Mouse (Mus musculus) MEL (cell line): ENCODE results near the gene Tmem50a. TPM values are rescaled to one million over a fixed set of nuclear protein-coding genes. Genes with fewer than 3 reads are reported as not detected.
A peak's percentile ranks its signal among the peaks of the same experiment; 100 is the strongest.

ENCODE experiments used
- DNase-seq: peaks from one replicate; pipeline ENCODE4 v3.0.0; 2011; ENCODE audit warnings: low read depth, low spot score
- H3K27ac ChIP-seq: 2 replicates; pipeline ENCODE4 v1.5.1; 2012; ENCODE audit warnings: low read depth, mild to moderate bottlenecking, control low read depth, low read length, moderate library complexity; ENCODE audit not compliant: control insufficient read depth
- H3K27me3 ChIP-seq, 2 experiments: fragments of 150-350 bp in 1 of 2; sonication (generic) in 1 of 2; 2 replicates each; pipeline ENCODE4 v1.6.1; 2012; ENCODE audit warnings: low read length in 2 of 2, mild to moderate bottlenecking in 2 of 2, improper control_type of control experiment in 1 of 2, moderate library complexity in 1 of 2; ENCODE audit not compliant: insufficient read depth in 2 of 2, control insufficient read depth in 1 of 2
- H3K36me3 ChIP-seq, 2 experiments: 2 replicates each; pipeline ENCODE4 v1.6.1; 2012 to 2014; ENCODE audit warnings: low read length in 2 of 2, improper control_type of control experiment in 1 of 2, inconsistent platforms in 1 of 2, mild to moderate bottlenecking in 1 of 2; ENCODE audit not compliant: insufficient read depth in 2 of 2, control insufficient read depth in 1 of 2
- H3K4me1 ChIP-seq, 2 experiments: fragments of 150-350 bp in 1 of 2; sonication (generic) in 1 of 2; 2 replicates each; pipeline ENCODE4 v1.6.1; 2012; ENCODE audit warnings: low read length in 2 of 2, improper control_type of control experiment in 1 of 2, mild to moderate bottlenecking in 1 of 2; ENCODE audit not compliant: insufficient read depth in 2 of 2, control insufficient read depth in 1 of 2
- H3K4me3 ChIP-seq, 2 experiments: fragments of 150-350 bp in 1 of 2; sonication (generic) in 1 of 2; 2 replicates each; pipeline ENCODE4 v1.5.1; 2012; ENCODE audit warnings: low read depth in 2 of 2, low read length in 2 of 2, mild to moderate bottlenecking in 2 of 2, moderate library complexity in 2 of 2, control low read depth in 1 of 2, improper control_type of control experiment in 1 of 2; ENCODE audit not compliant: control insufficient read depth in 1 of 2, insufficient read depth in 1 of 2
- H3K79me2 ChIP-seq: 2 replicates; pipeline ENCODE4 v1.6.1; 2012; ENCODE audit warnings: mild to moderate bottlenecking, low read length, moderate library complexity; ENCODE audit not compliant: control insufficient read depth, poor library complexity, insufficient read depth
- H3K9ac ChIP-seq: 2 replicates; pipeline ENCODE4 v1.6.1; 2012; ENCODE audit warnings: low read depth, mild to moderate bottlenecking, control low read depth, low read length, moderate library complexity; ENCODE audit not compliant: control insufficient read depth, poor library complexity, severe bottlenecking
- H3K9me3 ChIP-seq: fragments of 150-350 bp; sonication (generic); replicated peaks from 2 replicates; pipeline ENCODE4 v1.6.1; 2012; ENCODE audit warnings: mild to moderate bottlenecking, low read length, improper control_type of control experiment, moderate library complexity; ENCODE audit not compliant: insufficient read depth
- BHLHE40 ChIP-seq: IDR thresholded peaks from 2 replicates; pipeline ENCODE4 v1.6.1; 2012; ENCODE audit warnings: low read depth, mild to moderate bottlenecking, inconsistent platforms, low read length, improper control_type of control experiment, borderline replicate concordance
- CTCF ChIP-seq, 3 experiments: IDR thresholded peaks in 2 of 3; conservative IDR thresholded peaks in 1 of 3; 2 replicates each; pipeline ENCODE4 v1.5.1; 2011 to 2012; ENCODE audit warnings: low read length in 3 of 3, low read depth in 2 of 3, mild to moderate bottlenecking in 2 of 3, improper control_type of control experiment in 1 of 3, inconsistent platforms in 1 of 3, mixed read lengths in 1 of 3, moderate library complexity in 1 of 3; ENCODE audit not compliant: control insufficient read depth in 1 of 3, insufficient read depth in 1 of 3, poor library complexity in 1 of 3, severe bottlenecking in 1 of 3
- ELF1 ChIP-seq: IDR thresholded peaks from 2 replicates; pipeline ENCODE4 v1.6.1; 2014; ENCODE audit warnings: low read depth, mild to moderate bottlenecking, inconsistent platforms, low read length, improper control_type of control experiment, moderate library complexity
- EP300 ChIP-seq, 2 experiments: IDR thresholded peaks; 2 replicates each; pipeline ENCODE4 v1.6.1; 2011; ENCODE audit warnings: improper control_type of control experiment in 2 of 2, low read length in 2 of 2, low read depth in 1 of 2, mild to moderate bottlenecking in 1 of 2
- GABPA ChIP-seq: IDR thresholded peaks from 2 replicates; pipeline ENCODE4 v1.6.1; 2012; ENCODE audit warnings: low read depth, mild to moderate bottlenecking, inconsistent platforms, low read length, improper control_type of control experiment, moderate library complexity
- HCFC1 ChIP-seq: IDR thresholded peaks from 2 replicates; pipeline ENCODE4 v1.6.1; 2012; ENCODE audit warnings: low read depth, mild to moderate bottlenecking, inconsistent platforms, low read length, improper control_type of control experiment, moderate library complexity
- KAT2A ChIP-seq: conservative IDR thresholded peaks from 2 replicates; pipeline ENCODE4 v1.6.1; 2012; ENCODE audit warnings: low read depth, low read length, improper control_type of control experiment, inconsistent platforms
- MAZ ChIP-seq: IDR thresholded peaks from 2 replicates; pipeline ENCODE4 v1.6.1; 2012; ENCODE audit warnings: low read depth, mild to moderate bottlenecking, inconsistent platforms, low read length, improper control_type of control experiment
- MYB ChIP-seq: IDR thresholded peaks from 2 replicates; pipeline ENCODE4 v1.6.1; 2011; ENCODE audit warnings: mild to moderate bottlenecking, low read depth, low read length, improper control_type of control experiment
- MYC ChIP-seq: IDR thresholded peaks from 2 replicates; pipeline ENCODE4 v1.6.1; 2011; ENCODE audit warnings: low read depth, mild to moderate bottlenecking, low read length, improper control_type of control experiment, moderate library complexity
- NELFE ChIP-seq: IDR thresholded peaks from 2 replicates; pipeline ENCODE4 v1.6.1; 2011; ENCODE audit warnings: low read depth, low read length, improper control_type of control experiment
- POLR2A ChIP-seq, 2 experiments: IDR thresholded peaks; 2 replicates each; pipeline ENCODE4 v1.6.1; 2011 to 2012; ENCODE audit warnings: low read length in 2 of 2, mild to moderate bottlenecking in 2 of 2, control low read depth in 1 of 2, improper control_type of control experiment in 1 of 2, low read depth in 1 of 2, moderate library complexity in 1 of 2; ENCODE audit not compliant: control insufficient read depth in 1 of 2, insufficient read depth in 1 of 2, poor library complexity in 1 of 2
- RAD21 ChIP-seq: IDR thresholded peaks from 2 replicates; pipeline ENCODE4 v1.6.1; 2011; ENCODE audit warnings: mild to moderate bottlenecking, low read depth, low read length, improper control_type of control experiment
- RCOR1 ChIP-seq: IDR thresholded peaks from 2 replicates; pipeline ENCODE4 v1.6.1; 2012; ENCODE audit warnings: low read depth, mild to moderate bottlenecking, inconsistent platforms, low read length, improper control_type of control experiment
- SMC3 ChIP-seq: IDR thresholded peaks from 2 replicates; pipeline ENCODE4 v1.6.1; 2011; ENCODE audit warnings: low read depth, low read length, improper control_type of control experiment
- TAL1 ChIP-seq: IDR thresholded peaks from 2 replicates; pipeline ENCODE4 v1.6.1; 2012; ENCODE audit warnings: mild to moderate bottlenecking, inconsistent platforms, low read length, moderate library complexity, mixed read lengths
- TBP ChIP-seq: IDR thresholded peaks from 2 replicates; pipeline ENCODE4 v1.8.0; 2011; ENCODE audit warnings: low read depth, low read length, improper control_type of control experiment
- TCF12 ChIP-seq: IDR thresholded peaks from 2 replicates; pipeline ENCODE4 v1.6.1; 2014; ENCODE audit warnings: low read depth, mild to moderate bottlenecking, inconsistent platforms, low read length, improper control_type of control experiment, moderate library complexity
- UBTF ChIP-seq: IDR thresholded peaks from 2 replicates; pipeline ENCODE4 v1.6.1; 2012; ENCODE audit warnings: low read depth, mild to moderate bottlenecking, inconsistent platforms, low read length, improper control_type of control experiment, moderate library complexity, borderline replicate concordance; ENCODE audit not compliant: insufficient read depth
- USF1 ChIP-seq: IDR thresholded peaks from 2 replicates; pipeline ENCODE4 v1.6.1; 2014; ENCODE audit warnings: low read depth, mild to moderate bottlenecking, inconsistent platforms, low read length, improper control_type of control experiment, moderate library complexity
- USF2 ChIP-seq, 2 experiments: IDR thresholded peaks; 2 replicates each; pipeline ENCODE4 v1.6.1; 2011 to 2012; ENCODE audit warnings: improper control_type of control experiment in 2 of 2, low read length in 2 of 2, borderline replicate concordance in 1 of 2, inconsistent platforms in 1 of 2, low read depth in 1 of 2, mild to moderate bottlenecking in 1 of 2; ENCODE audit not compliant: insufficient read depth in 1 of 2
- ZC3H11A ChIP-seq: IDR thresholded peaks from 2 replicates; pipeline ENCODE4 v1.6.1; 2012; ENCODE audit warnings: low read depth, mild to moderate bottlenecking, inconsistent platforms, low read length, improper control_type of control experiment
- ZMIZ1 ChIP-seq: IDR thresholded peaks from 2 replicates; pipeline ENCODE4 v1.6.1; 2012; ENCODE audit warnings: low read depth, mild to moderate bottlenecking, inconsistent platforms, low read length, improper control_type of control experiment, moderate library complexity
- ZNF384 ChIP-seq: IDR thresholded peaks from 2 replicates; pipeline ENCODE4 v1.6.1; 2012; ENCODE audit warnings: low read depth, mild to moderate bottlenecking, inconsistent platforms, low read length, improper control_type of control experiment
- polyA plus RNA-seq, 2 experiments: library from polyadenylated mRNA; stranded (reverse) in 1 of 2; unstranded in 1 of 2; fragments of >175 nt in 1 of 2; fragments of >200 nt in 1 of 2; gene quantifications; 2 replicates each; pipeline versions ENCODE4 v1.2.1 to v1.2.4; 2012; ENCODE audit warnings: low replicate concordance in 2 of 2, low read depth in 1 of 2; ENCODE audit not compliant: insufficient read length in 2 of 2, insufficient read depth in 1 of 2, missing spikeins in 1 of 2
- total RNA-seq: library from RNA; depleted of rRNA; stranded (reverse); fragments of 300-350 nt; gene quantifications from 2 replicates; pipeline ENCODE4 v1.2.3, GENCODE M21; 2012

Tmem50a gene
- total and polyA plus RNA-seq, 3 experiments, result 58.5 to 115 TPM; not detected in 1

GRCm38 (mm10) chr4:134963021-134963776 lies 48.4 kb upstream of the Tmem50a start:
- no peaks in the 10 kb centered on the region for H3K79me2 ChIP-seq
- no peaks in the 10 kb centered on the region for H3K9me3 ChIP-seq
- H3K4me1 ChIP-seq, result peaks cover 0 to 9% of the 10 kb centered on the region in 2 experiments; a peak in 3 of 4 replicates
- H3K36me3 ChIP-seq, result no peaks in the 10 kb centered on the region
- H3K27ac ChIP-seq, result 0 out of 2 replicates have a peak overlapping the region, but pooled peaks have one; percentile 2
- H3K4me3 ChIP-seq, result peak overlapping the region; percentile 58 to 87
- TF ChIP-seq GABPA, result no peak
- TF ChIP-seq POLR2A (IDR thresholded peaks at IDR 0.05; ENCODE audit: control insufficient read depth in 1 of 2, insufficient read depth in 1 of 2, low read depth in 1 of 2, low read length in 2 of 2, poor library complexity in 1 of 2), result peak in 1 of 2 experiments; percentile 45; a peak in 1 of 4 replicates
- no peak for TF ChIP-seq MYC
- TF ChIP-seq CTCF (IDR thresholded peaks at IDR 0.05 in 2 of 3, conservative IDR thresholded peaks at IDR 0.05 in 1 of 3; ENCODE audit: control insufficient read depth in 1 of 3, insufficient read depth in 1 of 3, low read depth in 2 of 3, low read length in 3 of 3, poor library complexity in 1 of 3, severe bottlenecking in 1 of 3), result peak; percentile 84 to 95 (median 93)
- no peak for TF ChIP-seq ZMIZ1
- no peak for TF ChIP-seq BHLHE40
- TF ChIP-seq ZC3H11A, result peak; percentile 51
- no peak for TF ChIP-seq TAL1
- no peak for TF ChIP-seq TCF12
- TF ChIP-seq USF1, result no peak
- TF ChIP-seq RCOR1, result no peak
- TF ChIP-seq SMC3, result peak; percentile 80
- peak; percentile 16; the same call in 1 of the 2 replicates for TF ChIP-seq NELFE
- peak; percentile 61 for TF ChIP-seq RAD21
- H3K9ac ChIP-seq, result peak overlapping the region; percentile 57
- H3K27me3 ChIP-seq, result peaks cover 0 to 2% of the 10 kb centered on the region in 2 experiments; a peak in 1 of 4 replicates
- peak; percentile 91 for DNase-seq

- 0 out of 4 replicates have a peak, but pooled peaks cover 0 to 2% of the 10 kb centered on the region in 2 experiments for H3K27me3 ChIP-seq
- no peaks in the 10 kb centered on the region for H3K36me3 ChIP-seq
- peak; percentile 81 for DNase-seq
- H3K4me1 ChIP-seq, result no peaks in the 10 kb centered on the region
- H3K9ac ChIP-seq, result no peak overlapping the region
- TF ChIP-seq UBTF (no peak), TAL1 (no peak), SMC3 (peak; percentile 61), CTCF (IDR thresholded peaks at IDR 0.05 in 2 of 3, conservative IDR thresholded peaks at IDR 0.05 in 1 of 3; ENCODE audit: control insufficient read depth in 1 of 3, insufficient read depth in 1 of 3, low read depth in 2 of 3, low read length in 3 of 3, poor library complexity in 1 of 3, severe bottlenecking in 1 of 3) (peak; percentile 72 to 82 (median 81)), HCFC1 (no peak), GABPA (no peak), RCOR1 (no peak), RAD21 (peak; percentile 30), KAT2A (no peak), MYB (no peak), TBP (no peak), USF2 (IDR thresholded peaks at IDR 0.05; ENCODE audit: borderline replicate concordance in 1 of 2, insufficient read depth in 1 of 2, low read depth in 1 of 2, low read length in 2 of 2) (no peak), ZNF384 (no peak; the same call in 1 of the 2 replicates), MAZ (no peak), ELF1 (no peak), EP300 (IDR thresholded peaks at IDR 0.05; ENCODE audit: low read depth in 1 of 2, low read length in 2 of 2) (no peak)
- no peaks in the 10 kb centered on the region for H3K79me2 ChIP-seq
- H3K4me3 ChIP-seq, result no peak overlapping the region
- H3K27ac ChIP-seq, result no peak overlapping the region
- H3K9me3 ChIP-seq, result no peaks in the 10 kb centered on the region
Measured at GRCm38 (mm10) chr4:134956328-134956727, 41.5 kb upstream of the Tmem50a start.
